In genomic region chr5:79300001-79300723, GRCm38 (mm10) we compare ENCODE assay signal across 17 mouse cellular contexts.
"Had no signal": no experiment of that assay in that cellular context is flagged by ENCODE, and none has a peak within 500 bp of the region (broad histone marks: within the 10 kb centered on the region; RNA-seq: fewer than 3 reads in every experiment).

No protein-coding gene starts in this region.

- H3K9ac ChIP-seq: limb, embryonic 12.5 days; liver, embryonic 13.5 days; liver, postnatal 0 days; lung, embryonic 15.5 days; neural tube, embryonic 13.5 days had no signal

- H3K4me2 ChIP-seq: limb, embryonic 12.5 days; liver, embryonic 13.5 days; lung, embryonic 15.5 days; midbrain, embryonic 11.5 days; neural tube, embryonic 13.5 days had no signal

- H3K9me3 ChIP-seq: limb, embryonic 12.5 days; liver, embryonic 13.5 days; lung, embryonic 15.5 days; megakaryocyte, embryonic 14.5 days; neural tube, embryonic 13.5 days had no signal

- H3K4me3 ChIP-seq: layer of hippocampus, adult 2 months; left cerebral cortex, adult 2 months; limb, embryonic 12.5 days; liver, embryonic 13.5 days; lung, embryonic 15.5 days; megakaryocyte, embryonic 14.5 days; neural tube, embryonic 13.5 days had no signal

- H3K27me3 ChIP-seq: limb, embryonic 12.5 days; liver, embryonic 13.5 days; lung, embryonic 15.5 days; megakaryocyte, embryonic 14.5 days; neural tube, embryonic 13.5 days had no signal

- H3K27ac ChIP-seq: layer of hippocampus, adult 2 months; left cerebral cortex, adult 2 months; limb, embryonic 12.5 days; liver, embryonic 13.5 days; lung, embryonic 15.5 days; macrophage; neural tube, embryonic 13.5 days had no signal

- H3K36me3 ChIP-seq: limb, embryonic 12.5 days; liver, embryonic 13.5 days; lung, embryonic 15.5 days; neural tube, embryonic 13.5 days had no signal

- DNase-seq: kidney, postnatal 10 days; kidney, postnatal 4 days; liver; liver, embryonic 13.5 days; liver, postnatal 0 days; lung, postnatal 14 days; retina, postnatal 1 day; thymus, postnatal 4 days had no signal

- H3K4me1 ChIP-seq: limb, embryonic 12.5 days; liver, embryonic 13.5 days; lung, embryonic 15.5 days; megakaryocyte, embryonic 14.5 days; neural tube, embryonic 13.5 days had no signal

- ATAC-seq: liver, postnatal 0 days; midbrain, embryonic 16.5 days had no signal
